Mouse (Mus musculus) MEL (cell line): ENCODE measurements around the gene Ceacam19.

Source experiments
- CHD2 ChIP-seq: IDR thresholded peaks from 2 replicates; pipeline ENCODE4 v1.6.1; 2011; ENCODE audit warnings: low read length, improper control_type of control experiment
- CTCF ChIP-seq, 3 experiments: IDR thresholded peaks in 2 of 3; conservative IDR thresholded peaks in 1 of 3; 2 replicates each; pipeline ENCODE4 v1.5.1; 2011 to 2012; ENCODE audit warnings: low read length in 3 of 3, low read depth in 2 of 3, mild to moderate bottlenecking in 2 of 3, improper control_type of control experiment in 1 of 3, inconsistent platforms in 1 of 3, mixed read lengths in 1 of 3, moderate library complexity in 1 of 3; ENCODE audit not compliant: control insufficient read depth in 1 of 3, insufficient read depth in 1 of 3, poor library complexity in 1 of 3, severe bottlenecking in 1 of 3
- ELF1 ChIP-seq: IDR thresholded peaks from 2 replicates; pipeline ENCODE4 v1.6.1; 2014; ENCODE audit warnings: low read depth, mild to moderate bottlenecking, inconsistent platforms, low read length, improper control_type of control experiment, moderate library complexity
- EP300 ChIP-seq, 2 experiments: IDR thresholded peaks; 2 replicates each; pipeline ENCODE4 v1.6.1; 2011; ENCODE audit warnings: improper control_type of control experiment in 2 of 2, low read length in 2 of 2, low read depth in 1 of 2, mild to moderate bottlenecking in 1 of 2
- POLR2A ChIP-seq, 2 experiments: IDR thresholded peaks; 2 replicates each; pipeline ENCODE4 v1.6.1; 2011 to 2012; ENCODE audit warnings: low read length in 2 of 2, mild to moderate bottlenecking in 2 of 2, control low read depth in 1 of 2, improper control_type of control experiment in 1 of 2, low read depth in 1 of 2, moderate library complexity in 1 of 2; ENCODE audit not compliant: control insufficient read depth in 1 of 2, insufficient read depth in 1 of 2, poor library complexity in 1 of 2
- POLR2AphosphoS5 ChIP-seq: IDR thresholded peaks from 2 replicates; pipeline ENCODE4 v1.6.1; 2012; ENCODE audit warnings: low read depth, borderline replicate concordance, mild to moderate bottlenecking, inconsistent platforms, low read length, moderate library complexity, mixed read lengths
- TAL1 ChIP-seq: IDR thresholded peaks from 2 replicates; pipeline ENCODE4 v1.6.1; 2012; ENCODE audit warnings: mild to moderate bottlenecking, inconsistent platforms, low read length, moderate library complexity, mixed read lengths
- ZNF384 ChIP-seq: IDR thresholded peaks from 2 replicates; pipeline ENCODE4 v1.6.1; 2012; ENCODE audit warnings: low read depth, mild to moderate bottlenecking, inconsistent platforms, low read length, improper control_type of control experiment

- TF ChIP-seq CTCF (IDR thresholded peaks at IDR 0.05 in 2 of 3, conservative IDR thresholded peaks at IDR 0.05 in 1 of 3; ENCODE audit: control insufficient read depth in 1 of 3, insufficient read depth in 1 of 3, low read depth in 2 of 3, low read length in 3 of 3, poor library complexity in 1 of 3, severe bottlenecking in 1 of 3) (no peak), ZNF384 (no peak), TAL1 (no peak), ELF1 (no peak), POLR2A (IDR thresholded peaks at IDR 0.05; ENCODE audit: control insufficient read depth in 1 of 2, insufficient read depth in 1 of 2, low read depth in 1 of 2, low read length in 2 of 2, poor library complexity in 1 of 2) (no peak), POLR2AphosphoS5 (no peak), CHD2 (no peak), EP300 (IDR thresholded peaks at IDR 0.05; ENCODE audit: low read depth in 1 of 2, low read length in 2 of 2) (no peak)
Observed at GRCm38 (mm10) chr7:19831837-19832236, 55.9 kb downstream of the Ceacam19 start.
